Mouse (Mus musculus) spleen, postnatal 10 days (tissue): ENCODE results near the gene Gm12830.

ENCODE experiments used
- DNase-seq, 2 experiments: peaks; one replicate each; pipeline ENCODE4 v3.0.0; 2021 to 2022; ENCODE audit warnings: low spot score in 2 of 2

Gene Gm12830

GRCm38 (mm10) chr4:114821567-114822192 is at the start of gene Gm12830:
Gm12830 (plus strand) TSS chr4:114821722.
- no peak for DNase-seq

GRCm38 (mm10) chr4:114773316-114773715 is 48.2 kb upstream of the Gm12830 start:
- DNase-seq = no peak

- DNase-seq = peak in 1 of 2 experiments; percentile 8
These were observed 43.8 kb upstream of the Gm12830 start for GRCm38 (mm10) chr4:114777625-114778202.

DNA sequence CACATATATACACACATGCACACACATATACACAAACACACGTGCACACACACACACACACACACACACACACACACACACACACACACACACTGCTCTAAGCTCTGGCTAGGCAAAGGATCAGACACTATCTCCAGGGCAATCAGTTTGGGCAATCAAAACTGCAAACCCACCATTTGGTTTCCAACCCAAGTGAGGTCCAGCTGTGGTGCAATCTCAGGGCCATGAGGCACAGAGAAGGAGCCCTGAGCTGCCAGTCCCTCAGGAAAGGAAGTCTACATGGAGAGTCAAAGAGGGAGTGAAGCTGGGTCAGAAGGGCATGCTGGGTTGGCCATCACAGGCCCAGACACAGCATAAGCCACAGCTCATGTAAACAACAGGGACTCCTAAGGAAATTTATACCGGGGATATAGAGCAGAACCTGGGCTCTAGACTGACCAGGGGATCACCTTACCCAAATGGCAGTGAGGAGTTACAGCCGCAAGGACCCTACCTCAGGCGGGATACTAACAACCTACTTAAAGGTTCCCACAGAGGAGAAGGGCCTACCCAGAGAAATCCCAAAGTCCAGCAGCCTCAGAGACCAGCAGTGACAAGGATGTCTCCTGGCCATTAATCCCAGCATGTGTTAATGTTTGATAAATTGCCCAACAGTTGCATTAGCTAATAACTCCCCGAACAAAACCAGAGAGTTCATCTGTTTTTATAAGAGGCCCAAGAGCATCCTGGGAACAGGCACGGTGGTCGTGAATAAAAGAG is 42.6 kb upstream of the Gm12830 start:
- DNase-seq = peak in 1 of 2 experiments; percentile 3

GRCm38 (mm10) chr4:114779475-114779757 is 42.1 kb upstream of the Gm12830 start:
- DNase-seq = peak in 1 of 2 experiments; percentile 9

GRCm38 (mm10) chr4:114779758-114780546 is 41.6 kb upstream of the Gm12830 start:
- DNase-seq = peak in 1 of 2 experiments; percentile 10

- DNase-seq = peak in 1 of 2 experiments; percentile 10
These were observed 38.7 kb upstream of the Gm12830 start for GRCm38 (mm10) chr4:114782851-114783250.

DNA sequence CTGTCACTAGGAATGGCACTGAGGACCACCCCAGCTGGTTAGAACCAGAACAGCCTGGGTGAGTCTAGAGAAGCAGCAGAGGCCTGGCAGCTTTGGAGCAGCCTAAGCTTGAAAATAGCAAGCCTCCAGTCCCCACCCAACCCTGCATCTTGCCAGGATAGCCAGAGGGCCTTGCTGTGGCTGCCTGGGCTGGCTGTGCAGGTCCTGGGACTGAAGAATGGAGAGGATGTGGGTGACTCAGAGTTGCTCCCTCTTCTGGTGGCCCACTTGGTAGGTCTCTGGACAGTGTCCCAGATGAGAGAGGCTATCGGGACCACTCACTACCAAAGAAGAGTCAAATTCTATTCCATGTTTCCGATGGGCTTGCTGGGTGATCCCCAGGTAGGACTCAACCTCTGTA is 36.8 kb upstream of the Gm12830 start:
- no peak for DNase-seq

DNA sequence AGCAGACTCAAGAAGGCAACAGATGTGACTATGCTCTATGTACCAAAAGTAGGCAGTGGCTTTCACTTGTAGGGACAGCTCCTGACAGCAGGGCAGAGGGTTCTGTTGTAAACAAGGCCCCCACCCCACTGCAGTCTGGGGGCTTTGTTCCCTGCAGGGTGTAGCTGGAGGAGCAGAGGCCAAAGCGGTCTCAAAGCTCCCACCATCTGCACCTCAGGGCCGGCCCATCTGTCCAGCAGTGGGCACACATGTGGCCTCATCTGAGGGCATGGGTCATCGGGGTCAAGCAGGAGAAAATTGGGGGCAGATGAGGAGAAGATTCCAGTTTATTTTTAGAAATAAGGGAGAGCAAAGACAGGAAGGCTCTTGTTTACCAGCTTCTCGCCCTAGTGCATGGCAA is 32.7 kb upstream of the Gm12830 start:
- DNase-seq = no peak

DNA sequence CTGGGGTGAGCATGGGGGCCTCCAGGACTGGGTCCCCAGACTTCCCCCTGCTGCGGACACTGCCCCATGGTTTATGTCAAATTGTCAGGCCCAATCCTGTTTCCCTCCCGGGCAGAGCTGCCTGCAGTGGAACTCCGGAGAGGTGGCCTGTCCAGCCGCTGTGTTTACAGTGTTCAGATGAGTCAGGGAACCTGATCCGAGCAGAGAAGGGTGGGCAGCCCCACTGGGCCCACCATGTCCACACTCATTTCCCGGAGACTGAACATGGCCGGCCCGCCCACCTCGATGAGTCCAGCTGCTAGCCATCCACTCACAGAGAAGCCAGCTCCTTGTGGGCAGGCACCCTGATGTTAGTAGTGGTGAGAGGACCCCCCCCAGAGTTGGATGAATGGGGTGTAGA is 29.9 kb upstream of the Gm12830 start:
- DNase-seq = no peak

DNA sequence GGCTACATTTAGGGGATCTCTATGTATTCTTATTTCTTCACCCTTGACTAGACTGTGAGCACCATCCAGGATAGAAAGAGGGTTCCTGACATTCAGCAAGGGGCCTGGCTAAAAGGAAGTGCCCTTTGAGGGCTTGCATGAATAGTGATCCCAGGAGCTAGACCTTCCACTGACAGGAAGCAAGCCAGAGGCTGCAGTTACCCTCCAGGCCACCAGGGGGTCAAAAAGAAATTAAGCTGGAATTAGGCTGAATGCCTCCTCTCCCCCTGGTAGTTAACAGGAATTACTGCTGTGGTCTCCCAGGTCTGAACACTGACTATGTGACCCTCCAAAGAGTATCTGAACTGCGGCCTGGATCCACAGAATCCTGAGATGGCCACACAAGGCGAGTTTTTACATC is 27.7 kb upstream of the Gm12830 start:
- peak in 1 of 2 experiments; percentile 24 for DNase-seq

- no peak for DNase-seq
These were observed 24.1 kb upstream of the Gm12830 start for GRCm38 (mm10) chr4:114797254-114797914.

DNA sequence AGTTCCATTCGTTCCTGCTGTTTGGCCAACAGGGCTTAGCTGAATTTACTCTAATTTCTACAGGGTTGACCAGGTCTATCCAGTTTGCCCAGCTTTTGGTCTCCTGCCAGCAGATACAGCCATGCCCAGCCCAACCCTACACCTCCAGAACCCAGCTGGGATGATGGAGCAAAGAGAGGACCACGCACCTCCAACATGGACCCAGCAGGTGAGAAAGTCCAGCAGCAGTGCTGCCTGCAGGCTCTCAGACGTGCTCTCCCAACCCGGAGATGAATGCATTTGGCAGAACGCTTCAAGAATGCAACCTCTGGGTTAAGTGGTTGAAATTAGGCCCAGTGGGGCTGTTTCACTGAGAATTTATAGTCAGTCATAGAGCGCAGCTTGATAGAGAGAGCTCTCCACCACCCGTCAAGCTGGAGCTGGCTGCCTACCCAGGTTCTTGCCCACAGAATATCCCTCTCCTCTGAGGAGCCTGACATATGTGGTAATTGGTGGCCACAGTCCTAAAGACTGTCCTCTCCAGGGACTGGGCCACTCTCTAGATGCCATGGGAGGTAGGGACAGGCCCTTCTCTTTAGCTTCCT is 23.4 kb upstream of the Gm12830 start:
- no peak for DNase-seq

DNA sequence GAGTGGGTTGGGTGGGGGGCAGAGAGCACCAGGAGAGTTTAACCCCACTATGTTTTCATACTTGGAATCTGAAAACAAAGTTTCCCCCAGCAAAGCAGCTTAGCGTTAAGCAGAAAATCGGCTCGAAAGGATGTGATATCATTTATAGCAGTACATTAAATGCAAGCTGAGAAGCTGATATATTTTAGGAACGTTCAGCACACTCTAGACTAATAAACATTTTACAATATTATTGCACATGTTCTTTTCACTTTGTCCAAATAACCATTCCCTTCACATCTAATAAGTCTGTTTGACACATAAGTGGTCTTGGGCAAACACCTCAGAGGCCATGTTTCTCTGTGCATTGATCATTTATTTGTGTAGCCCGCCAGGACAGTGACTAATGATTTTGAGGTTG is 17.4 kb upstream of the Gm12830 start:
- DNase-seq = no peak

DNA sequence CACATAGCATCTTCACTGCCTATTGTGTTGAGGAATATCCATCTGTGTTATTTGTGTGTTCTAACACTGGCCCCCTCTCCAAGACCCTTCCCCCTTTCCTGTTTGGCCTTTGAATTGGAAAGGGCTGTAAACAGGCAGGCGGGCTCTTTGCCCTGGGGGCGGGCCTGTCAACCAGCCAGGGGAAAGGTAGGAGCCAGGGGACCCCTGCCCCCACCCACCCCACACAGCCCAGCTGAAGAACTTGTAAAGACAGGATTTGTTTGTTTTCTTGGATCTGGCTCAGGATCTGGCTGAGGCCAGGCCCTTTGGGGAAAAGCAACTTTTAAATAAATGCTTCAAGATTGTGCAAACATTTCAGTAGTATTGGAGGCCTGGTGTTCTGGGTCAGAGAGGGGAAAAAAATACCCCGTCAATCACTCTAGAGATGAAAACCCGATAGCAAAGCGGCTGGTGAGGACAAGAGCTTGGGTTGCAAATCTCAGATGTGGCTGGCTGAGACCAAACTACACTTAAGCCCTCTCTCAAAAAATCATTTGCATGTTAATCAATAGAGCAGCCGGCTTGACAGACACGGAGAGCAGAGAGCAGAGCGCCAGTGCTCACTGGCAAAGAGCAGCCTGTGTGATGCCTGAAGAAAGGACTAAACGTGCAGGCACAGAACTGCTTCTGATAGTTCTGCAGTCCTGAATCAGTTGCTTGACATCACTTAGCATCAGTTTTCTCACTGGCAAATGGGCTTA is 2.4 kb upstream of the Gm12830 start:
- no peak for DNase-seq

DNA sequence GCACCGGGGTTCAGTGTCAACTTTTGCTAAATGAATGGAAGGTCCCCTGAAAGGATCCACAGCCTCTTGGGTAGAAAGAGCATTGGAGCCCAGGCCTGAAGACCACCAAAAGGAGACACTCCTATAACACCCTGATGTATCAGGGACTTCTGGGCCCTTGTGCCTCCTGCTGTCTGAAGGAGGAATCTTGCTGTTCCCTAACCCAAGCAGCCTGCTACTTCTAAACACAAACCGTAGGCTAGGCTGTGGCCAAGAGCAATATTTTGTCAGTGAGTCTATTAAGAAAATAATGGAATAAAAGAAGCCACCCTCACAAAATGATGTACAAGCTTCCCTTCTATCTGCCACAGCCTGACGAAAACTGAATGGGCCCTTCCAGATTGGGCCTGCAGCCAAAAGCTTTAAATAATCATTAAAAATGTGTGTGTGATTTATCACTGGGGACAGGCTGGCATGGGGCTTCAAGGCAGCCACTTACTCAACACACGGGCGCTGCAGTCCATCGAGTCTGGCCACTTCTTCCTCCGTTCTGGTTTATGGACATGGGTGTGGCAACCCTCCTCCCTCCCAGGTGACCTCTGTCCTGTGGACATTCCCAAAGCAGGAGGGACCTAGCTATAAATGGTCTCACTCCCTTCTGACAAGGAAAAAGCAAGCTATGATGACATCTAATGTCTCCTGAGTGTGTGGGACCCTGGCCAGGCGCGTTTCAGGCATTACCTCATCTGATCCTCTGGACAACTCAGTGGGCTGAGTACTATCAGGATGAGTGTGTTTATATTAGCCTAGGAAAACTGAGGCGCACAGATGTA is 13.5 kb downstream of the Gm12830 start:
- no peak for DNase-seq

DNA sequence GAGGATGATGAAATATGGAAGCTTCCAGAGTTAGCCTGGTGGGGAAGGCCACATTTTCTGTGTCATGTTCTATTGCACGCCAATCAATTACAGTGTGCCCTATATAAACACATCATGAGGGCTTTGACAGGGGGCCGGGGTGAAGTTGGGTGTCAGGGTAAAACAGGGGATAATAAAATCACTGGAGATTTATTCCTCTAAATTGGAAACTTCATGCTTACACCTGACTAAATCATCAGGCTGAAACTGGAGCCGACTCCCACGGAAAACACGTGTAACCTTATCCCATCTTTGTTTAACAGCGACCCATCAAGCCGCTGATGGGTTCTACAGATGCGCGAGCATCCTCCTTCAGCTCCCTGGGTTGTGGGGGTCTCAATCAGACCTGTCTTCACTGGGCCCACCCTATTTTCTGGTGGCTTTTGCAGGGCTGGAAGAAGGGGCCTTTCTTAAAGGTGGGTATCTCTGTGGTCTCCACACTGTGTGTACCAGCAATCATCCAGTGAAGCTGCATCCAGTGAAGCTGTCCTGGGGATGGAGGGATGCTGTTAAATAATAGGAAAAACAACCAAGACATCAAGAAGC is 19.9 kb downstream of the Gm12830 start:
- DNase-seq = no peak

- DNase-seq = no peak
These were observed 20.9 kb downstream of the Gm12830 start for GRCm38 (mm10) chr4:114842376-114842960.

DNA sequence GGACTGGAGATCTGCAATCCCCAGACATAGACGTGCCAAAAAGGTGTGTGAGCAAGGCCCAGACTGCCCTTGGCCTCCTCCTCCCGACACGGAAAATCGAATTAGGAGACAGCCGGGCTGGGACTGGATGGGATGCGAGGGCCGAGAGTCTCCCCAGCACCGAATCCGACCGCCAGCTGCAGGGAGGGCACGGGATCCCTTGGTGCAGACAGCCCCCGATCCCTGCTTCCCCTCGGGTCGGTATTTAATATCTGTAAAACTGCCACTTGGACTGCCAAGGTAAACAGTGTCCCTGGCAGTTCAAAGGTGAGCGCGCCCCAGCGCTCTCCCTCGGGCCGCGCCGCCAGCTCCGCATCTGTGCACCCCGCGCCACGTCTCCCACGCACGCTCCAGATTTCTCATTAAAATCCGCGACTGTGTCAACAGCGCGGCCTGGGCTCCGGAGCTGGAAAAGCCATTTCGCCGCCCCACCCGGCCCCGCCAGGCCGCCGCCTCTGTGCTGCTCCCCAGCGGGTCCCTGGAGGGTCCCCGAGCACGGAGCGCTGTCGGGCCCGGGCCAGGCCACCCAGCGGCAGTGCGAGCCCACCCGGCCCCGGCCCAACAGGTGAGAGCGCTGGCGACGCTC is 21.7 kb downstream of the Gm12830 start:
- DNase-seq = no peak
